Mouse (Mus musculus) activated CD4-positive, CD25-positive, alpha-beta regulatory T cell, adult 4 months (primary cell): ENCODE results near the gene Rabggta. TPM values are rescaled to one million over a fixed set of nuclear protein-coding genes. Genes with fewer than 3 reads are reported as not detected.
A peak's percentile ranks its signal among the peaks of the same experiment; 100 is the strongest.

Experiments used
- ATAC-seq: one replicate; pipeline ENCODE4 v1.8.0; 2017
- polyA plus RNA-seq, 2 experiments: library from polyadenylated mRNA; unstranded; fragments of 100-300 nt; shearing (Covaris generic); gene quantifications; one replicate each; pipeline ENCODE4 v1.2.1; 2017

Rabggta gene
- polyA plus RNA-seq = 10 to 100 TPM; 53.3 to 60.8 TPM

DNA sequence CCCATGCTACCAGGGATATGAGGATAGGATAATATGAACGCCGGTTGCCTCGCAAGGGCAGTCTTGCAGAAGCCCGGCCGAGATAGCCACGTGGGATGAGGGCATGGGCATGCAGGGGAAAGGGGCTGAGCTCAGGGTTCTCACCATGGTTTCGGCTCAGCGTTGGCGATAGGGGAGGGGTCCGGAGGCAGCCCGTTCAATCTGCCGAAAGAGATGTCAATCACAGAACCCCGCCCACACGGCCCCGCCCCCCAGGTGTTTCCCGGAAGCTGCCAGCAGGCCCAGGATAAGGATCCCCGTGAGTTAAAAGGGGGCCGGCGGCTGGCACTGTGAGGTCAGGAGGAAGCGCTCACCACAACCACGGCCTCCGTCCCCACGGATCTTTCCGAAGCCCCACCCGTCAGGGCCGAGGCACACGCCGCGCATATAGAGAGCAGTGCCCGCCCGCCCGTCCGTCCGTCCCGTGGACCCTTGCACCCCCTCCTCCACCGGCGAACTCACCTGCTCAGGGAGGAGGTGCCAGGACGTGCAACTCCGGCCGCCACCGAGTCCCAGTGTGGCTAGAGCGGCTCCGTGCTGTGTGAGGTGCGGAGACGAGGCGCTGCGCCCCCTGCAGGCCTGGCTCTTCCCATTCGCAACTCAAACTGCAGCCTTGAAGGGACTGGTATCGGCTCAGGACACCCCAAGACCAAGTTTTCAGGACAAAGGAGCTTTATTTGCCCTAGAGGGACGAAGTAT is at the start of gene Rabggta:
Rabggta (minus strand) TSS at position 564 of the 738 bp plus-strand sequence.
- peak; percentile 53 for ATAC-seq

GRCm38 (mm10) chr14:55769087-55769703 is 47.1 kb upstream of the Rabggta start:
- no peak for ATAC-seq

DNA sequence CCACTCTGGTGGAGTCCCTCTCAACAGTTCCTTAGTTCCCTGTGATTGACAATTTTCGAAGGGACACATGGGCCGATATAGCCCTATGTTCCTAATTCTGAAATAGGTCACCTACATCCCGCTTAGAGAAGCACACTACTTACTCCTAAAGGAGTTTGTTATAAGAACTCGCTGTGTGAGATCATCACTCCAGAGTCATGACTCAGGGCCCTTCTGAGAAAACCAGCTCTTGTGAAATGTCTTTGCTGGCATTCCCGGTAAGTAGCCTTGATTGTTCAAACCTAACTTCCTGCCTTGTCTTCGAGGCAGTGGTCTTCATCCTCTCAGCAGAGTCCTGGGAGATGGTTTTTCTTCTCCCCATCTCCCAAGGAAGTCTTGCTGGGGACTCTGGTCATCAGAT is 46.5 kb upstream of the Rabggta start:
- ATAC-seq = no peak

- peak; percentile 79 for ATAC-seq
Observed at GRCm38 (mm10) chr14:55767519-55768414, 45.7 kb upstream of the Rabggta start.

- ATAC-seq = no peak
Observed at GRCm38 (mm10) chr14:55765696-55766095, 43.6 kb upstream of the Rabggta start, which contains the start of gene Ltb4r1. Gene Ltb4r1 (plus strand): TSS chr14:55765962.

GRCm38 (mm10) chr14:55763166-55763565 is 41.1 kb upstream of the Rabggta start:
- ATAC-seq = no peak

DNA sequence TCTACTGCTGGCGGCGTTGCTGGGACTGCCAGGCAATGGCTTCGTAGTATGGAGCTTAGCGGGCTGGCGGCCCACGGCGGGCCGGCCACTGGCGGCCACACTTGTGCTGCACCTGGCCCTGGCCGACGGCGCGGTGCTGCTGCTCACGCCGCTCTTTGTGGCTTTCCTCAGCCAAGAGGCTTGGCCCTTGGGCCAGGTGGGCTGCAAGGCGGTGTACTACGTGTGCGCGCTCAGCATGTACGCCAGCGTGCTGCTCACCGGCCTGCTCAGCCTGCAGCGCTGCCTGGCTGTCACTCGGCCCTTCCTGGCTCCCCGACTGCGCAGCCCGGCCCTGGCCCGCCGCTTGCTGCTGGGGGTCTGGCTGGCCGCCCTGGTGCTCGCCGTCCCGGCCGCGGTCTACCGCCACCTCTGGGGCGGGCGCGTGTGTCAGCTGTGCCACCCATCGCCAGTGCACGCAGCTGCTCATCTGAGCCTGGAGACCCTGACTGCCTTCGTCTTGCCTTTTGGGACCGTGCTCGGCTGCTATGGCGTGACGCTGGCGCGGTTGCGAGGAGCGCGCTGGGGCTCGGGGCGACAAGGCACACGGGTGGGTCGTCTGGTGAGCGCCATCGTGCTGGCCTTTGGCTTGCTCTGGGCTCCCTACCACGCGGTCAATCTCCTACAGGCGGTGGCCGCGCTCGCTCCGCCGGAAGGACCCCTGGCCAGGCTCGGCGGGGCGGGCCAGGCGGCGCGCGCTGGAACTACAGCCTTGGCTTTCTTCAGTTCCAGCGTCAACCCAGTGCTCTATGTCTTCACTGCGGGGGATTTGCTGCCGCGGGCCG is 40.1 kb upstream of the Rabggta start:
- no peak for ATAC-seq

GRCm38 (mm10) chr14:55761163-55761562 is 39.1 kb upstream of the Rabggta start, which contains the start of gene Ltb4r2:
Gene Ltb4r2 (plus strand): TSS chr14:55761428.
- ATAC-seq = no peak

- ATAC-seq = peak; percentile 53
Observed at GRCm38 (mm10) chr14:55760156-55760555, 38.1 kb upstream of the Rabggta start.

- ATAC-seq = no peak
Observed at GRCm38 (mm10) chr14:55758363-55758784, 36.3 kb upstream of the Rabggta start, which contains the start of gene Cideb. Gene Cideb (minus strand): TSS chr14:55758458.

- no peak for ATAC-seq
Observed at GRCm38 (mm10) chr14:55757566-55757965, 35.5 kb upstream of the Rabggta start.

- ATAC-seq = no peak
Observed at GRCm38 (mm10) chr14:55747051-55747847, 25.2 kb upstream of the Rabggta start.

GRCm38 (mm10) chr14:55745861-55746237 is 23.8 kb upstream of the Rabggta start:
- peak; percentile 33 for ATAC-seq

DNA sequence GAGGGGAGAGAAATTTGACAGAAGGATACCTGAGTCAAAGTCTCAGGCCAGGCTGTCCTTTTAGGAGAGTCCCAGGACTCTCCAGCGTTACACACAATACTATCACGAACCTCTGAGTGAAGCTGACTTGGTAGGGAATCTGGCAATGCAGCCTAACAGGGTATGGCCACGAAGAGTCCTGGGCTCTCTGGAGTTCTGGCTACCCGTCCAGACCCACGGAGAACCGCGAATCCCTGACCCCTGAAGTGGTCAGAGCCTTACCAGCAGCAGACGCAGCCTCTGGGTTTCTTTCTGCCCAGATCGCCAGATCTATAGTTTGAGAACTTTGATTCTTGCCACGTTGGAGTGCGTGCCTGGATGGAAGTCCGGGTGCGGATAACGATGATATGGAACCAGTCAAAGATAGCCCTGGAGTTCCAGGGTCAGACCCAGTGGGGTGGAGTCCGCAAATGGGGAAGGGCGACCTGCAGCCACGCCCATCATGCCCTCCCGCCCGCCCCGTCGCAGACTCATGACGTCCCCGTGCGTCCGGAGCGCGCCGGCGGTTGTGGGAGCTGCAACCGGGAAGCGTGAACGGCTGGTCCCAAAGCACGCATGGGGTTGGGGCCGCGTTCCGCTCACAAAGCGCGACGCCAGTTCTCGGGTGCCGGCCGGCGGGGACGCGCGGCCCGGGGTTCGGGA is 23.3 kb upstream of the Rabggta start, which contains the start of the genes Dhrs1 and Nop9:
Dhrs1 (minus strand) TSS at position 511 of the 681 bp plus-strand sequence.
Nop9 (plus strand) TSS at position 514 of the 681 bp plus-strand sequence.
- peak; percentile 64 for ATAC-seq

GRCm38 (mm10) chr14:55743711-55744110 is 21.6 kb upstream of the Rabggta start:
- ATAC-seq = peak; percentile 65

DNA sequence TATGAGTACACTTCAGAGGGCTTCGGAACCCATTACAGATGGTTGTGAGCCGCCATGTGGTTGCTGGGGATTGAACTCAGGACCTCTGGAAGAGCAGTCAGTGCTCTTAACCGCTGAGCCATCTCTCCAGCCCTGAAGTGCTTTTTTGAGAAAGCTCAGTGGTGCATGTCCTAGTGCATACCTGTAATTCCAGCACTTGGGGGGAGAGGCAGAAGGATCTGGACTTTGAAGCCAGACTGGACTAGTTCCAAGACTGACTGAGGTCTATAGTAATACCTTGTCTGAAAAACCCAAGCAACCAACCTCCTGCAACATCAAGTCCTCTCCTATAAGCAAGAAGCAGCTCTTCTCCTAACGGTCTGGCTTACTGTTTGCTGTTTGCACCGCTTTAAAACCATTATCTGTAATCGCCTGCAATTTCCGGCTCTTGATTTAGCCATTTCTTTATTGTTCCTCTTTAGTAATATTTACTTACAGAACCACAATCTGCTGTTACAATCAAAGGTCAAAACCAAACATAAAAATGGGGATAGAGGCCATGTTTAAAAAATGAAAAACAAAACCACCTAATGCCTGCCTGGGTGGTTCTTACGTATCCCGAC is 15.1 kb upstream of the Rabggta start:
- ATAC-seq = no peak

- ATAC-seq = no peak
Observed at GRCm38 (mm10) chr14:55735758-55736157, 13.7 kb upstream of the Rabggta start.

GRCm38 (mm10) chr14:55735334-55735733 is 13.3 kb upstream of the Rabggta start:
- ATAC-seq = no peak

GRCm38 (mm10) chr14:55734869-55735268 is 12.8 kb upstream of the Rabggta start:
- no peak for ATAC-seq

DNA sequence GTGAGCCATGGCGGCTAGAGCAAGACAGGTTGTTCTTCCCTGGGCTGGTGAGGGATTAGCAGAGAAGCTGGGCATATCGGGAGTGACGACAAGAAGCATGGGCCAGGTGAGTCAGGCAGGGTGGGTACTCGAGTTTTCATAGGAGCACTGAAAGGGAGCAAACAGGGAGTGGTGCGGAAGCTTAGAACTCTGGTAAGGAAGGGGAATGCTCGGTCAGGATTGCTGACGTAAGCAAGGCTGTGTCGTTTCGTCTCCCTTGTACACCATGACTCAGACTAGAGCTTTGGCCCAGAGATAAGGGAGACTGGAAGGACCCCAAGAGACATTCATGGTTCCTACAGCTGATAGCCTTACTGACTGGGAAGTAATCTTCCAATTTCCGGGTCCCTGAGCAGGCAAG is 11.8 kb upstream of the Rabggta start:
- no peak for ATAC-seq
